Mouse (Mus musculus) frontal cortex, postnatal 10 days (tissue): ENCODE data around the gene Ky.
A peak's percentile ranks its signal among the peaks of the same experiment; 100 is the strongest.

ENCODE experiments used
- DNase-seq, 2 experiments: peaks; one replicate each; pipeline ENCODE4 v3.0.0; 2022; ENCODE audit warnings: low spot score in 2 of 2, mixed read lengths in 1 of 2

The Ky gene

DNA sequence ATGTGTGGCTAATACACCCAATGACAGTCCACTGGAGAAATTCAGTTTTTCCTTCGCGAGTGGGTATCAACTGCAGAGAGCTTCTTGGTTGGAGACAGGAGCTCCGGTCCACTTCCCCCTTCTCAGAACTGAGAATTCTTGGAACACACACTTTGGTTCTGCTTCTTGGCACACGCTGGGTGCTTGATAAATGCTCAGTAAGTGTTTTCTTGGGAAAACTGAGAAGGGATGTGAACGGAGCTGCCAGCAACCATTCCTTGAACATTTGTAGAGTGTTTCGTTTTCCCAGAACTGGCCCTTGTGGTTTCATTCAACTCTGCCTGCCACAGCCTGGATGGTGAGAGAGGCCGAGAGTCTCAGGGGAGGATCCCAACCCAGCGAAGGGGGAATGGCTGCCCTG, 43.7 kb downstream of the Ky start:
- DNase-seq, result no peak

DNA sequence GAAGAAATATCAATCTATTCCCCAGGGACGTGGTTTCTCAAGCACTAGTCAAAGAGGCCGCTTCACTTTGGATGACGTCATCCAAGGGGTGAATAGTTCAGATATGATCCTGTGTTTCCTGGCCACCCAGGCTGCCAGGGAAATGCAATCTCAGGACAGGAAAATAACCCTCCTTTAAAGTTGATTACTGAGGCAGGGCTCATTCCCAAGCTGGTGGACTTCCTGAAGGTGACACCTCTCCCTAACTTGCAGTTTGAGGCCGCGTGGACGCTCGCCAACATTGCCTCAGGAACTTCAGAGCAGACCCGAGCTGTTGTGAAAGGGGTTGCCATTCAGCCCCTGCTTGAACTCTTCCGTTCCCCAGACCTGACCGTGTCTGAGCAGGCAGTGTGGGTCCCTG, 46.2 kb downstream of the Ky start:
- DNase-seq, result no peak

DNA sequence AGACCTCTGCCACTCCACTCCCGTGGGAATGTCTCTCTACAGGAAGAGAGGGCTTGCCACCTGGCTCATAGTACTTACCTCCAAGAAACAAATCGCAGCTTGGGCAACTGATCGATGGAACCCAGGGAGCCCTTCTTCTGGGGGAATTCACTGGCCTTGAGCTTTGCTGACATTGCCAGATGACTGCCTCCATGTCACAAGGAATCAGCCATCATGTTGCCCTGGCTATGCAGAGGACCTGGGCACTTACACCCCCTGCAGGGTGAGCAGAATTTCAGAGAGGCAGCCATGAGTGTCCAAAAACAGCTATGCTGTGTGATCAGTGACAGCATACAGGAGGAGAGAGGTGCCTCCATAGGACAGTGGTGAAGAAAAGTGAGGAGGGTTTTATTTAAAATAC, 48.2 kb downstream of the Ky start:
- no peak for DNase-seq

DNA sequence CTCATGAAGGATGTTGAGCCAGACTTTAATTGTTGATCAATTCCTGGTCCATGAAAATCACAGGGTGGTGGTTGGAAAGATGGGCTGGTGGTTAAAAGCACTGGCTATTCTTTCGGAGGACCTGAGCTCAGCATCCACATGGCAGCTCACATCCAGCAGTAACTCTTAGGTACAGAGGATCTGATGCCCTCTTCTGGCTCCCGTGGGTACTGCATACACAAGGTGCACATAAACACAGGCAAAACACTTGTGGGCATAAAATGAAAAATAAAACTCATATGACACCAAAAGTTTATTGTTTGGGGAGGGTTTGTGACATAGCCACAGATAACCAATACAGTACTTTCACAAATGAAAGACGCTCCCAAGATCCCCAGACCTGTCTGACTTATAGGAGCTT, 52.9 kb downstream of the Ky start:
- no peak for DNase-seq

DNA sequence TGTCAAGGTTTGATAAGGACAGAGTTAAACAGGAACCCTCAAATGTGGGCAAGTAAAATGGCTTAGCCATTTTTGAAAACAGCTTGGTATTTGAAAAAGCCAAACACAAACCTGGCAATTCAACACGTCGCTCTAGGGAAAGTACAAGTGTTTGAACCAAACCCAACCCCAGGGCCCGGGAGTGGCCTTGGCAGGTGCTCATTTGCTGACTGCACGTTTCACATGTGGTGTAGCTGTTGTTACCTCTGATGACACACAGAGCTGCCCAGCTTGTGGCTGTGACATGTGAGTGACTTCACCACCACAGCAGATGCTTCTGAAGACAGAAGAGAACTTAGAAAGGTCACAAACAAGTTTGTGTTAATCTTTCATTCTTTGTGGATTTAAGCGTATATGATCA, 67.3 kb downstream of the Ky start:
- DNase-seq, result no peak

DNA sequence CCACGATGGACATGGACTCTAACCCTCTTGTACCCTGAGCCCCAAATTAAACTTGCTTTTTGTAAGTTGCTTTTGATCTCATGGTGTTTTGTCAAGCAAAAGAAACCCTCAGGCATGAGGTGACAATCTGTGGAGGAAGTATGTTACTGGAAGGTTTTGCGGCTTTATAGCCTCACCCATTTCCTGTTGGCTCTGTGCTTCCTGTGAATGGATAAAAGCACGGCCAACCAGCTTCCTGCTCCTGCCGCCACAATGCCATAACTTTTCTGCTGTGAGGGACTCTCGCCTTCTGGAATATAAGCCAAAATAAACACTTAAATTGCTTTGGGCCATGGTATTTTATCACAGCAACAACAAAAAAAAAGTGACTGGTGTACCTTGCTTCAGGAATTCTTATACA, 71.9 kb downstream of the Ky start:
- DNase-seq, result no peak

DNA sequence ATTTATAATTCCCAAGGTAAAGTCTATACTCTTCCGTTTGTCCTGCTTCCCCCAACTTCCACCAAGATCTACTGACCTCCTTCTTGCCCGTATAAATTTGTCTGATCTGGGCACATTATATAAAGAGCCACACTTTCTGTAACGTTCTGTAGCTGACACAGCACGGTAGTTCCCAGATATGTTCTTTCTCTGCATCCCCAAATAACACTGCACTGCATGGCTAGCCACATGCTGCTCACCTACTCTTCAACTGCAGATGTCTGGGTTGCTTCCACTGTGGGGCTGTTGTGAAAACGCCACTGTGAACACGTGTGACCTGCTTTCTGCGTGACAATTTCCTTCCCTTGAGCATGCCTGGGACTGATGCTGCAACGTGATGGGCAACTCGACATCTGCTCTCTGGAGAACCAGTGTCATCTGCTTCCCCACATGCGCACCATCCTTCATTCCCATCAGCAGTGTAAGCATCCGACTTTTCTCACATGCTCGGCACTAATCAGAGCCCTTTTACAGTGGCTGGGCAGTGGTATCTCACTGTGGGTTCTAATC, 76.4 kb downstream of the Ky start:
- peak in 1 of 2 experiments; percentile 18 for DNase-seq

DNA sequence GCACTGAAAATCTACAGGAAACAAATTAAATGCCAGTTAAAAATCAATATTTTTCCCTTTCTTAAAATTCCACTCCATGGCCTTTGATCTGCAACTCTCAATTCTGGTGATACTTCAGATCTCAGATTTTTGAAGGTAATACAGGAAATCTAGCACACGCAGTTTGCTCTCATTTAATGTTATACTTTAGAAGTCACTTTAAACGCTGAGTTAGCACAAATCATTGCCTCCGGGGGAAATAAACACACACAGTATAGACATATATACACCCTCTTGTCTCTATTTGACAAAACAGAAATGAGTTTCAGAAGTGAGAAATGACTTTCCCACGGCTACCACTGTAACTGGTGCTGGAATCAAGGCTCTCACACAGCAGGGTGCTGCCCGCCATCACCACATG, 81.8 kb downstream of the Ky start:
- no peak for DNase-seq

DNA sequence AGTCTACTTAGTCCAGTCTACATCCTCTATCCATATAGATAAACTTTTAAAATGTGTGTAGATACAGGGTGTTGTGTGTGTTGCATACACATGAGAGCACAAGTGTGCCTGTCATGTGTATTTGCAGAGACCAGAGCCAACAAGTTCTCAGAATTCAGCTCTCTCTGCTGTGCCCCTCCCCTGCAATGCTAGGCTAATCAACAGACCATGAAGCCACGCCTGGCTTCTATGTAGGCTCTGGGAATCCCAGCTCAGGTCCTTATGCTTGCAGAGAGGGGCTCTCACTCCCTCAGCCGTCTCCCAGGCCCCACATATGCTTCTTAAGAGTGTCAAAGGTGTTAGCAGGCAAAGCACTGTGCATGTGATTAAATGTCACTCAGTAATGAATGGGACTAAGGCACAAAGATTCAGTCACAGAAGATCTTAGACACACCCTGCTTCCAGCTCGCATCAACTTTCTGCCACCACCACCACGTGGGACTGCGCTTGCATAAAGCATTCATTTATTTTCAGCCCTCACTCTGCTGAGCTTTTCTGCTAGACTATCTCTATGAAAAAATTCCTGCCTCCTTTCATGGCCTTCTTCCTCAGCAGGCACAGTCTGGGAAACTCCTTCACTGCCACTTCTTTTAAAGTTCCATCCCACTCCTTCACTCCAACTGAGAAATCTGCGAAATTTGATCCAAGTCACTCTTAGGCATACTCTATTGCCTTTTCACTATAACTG, 89.3 kb downstream of the Ky start:
- DNase-seq, result no peak
